Mouse (Mus musculus) MN1 (cell line): Measurements from ENCODE around the gene Mast2.

ENCODE experiments used
- DNase-seq: peaks from one replicate; pipeline ENCODE4 v3.0.0-alpha.2; 2016; ENCODE audit warnings: low spot score

Gene Mast2

GRCm38 (mm10) chr4:116406668-116407067 lies 57.3 kb downstream of the Mast2 start:
- DNase-seq: no peak

GRCm38 (mm10) chr4:116405955-116406351 lies 58.0 kb downstream of the Mast2 start:
- no peak for DNase-seq

- no peak for DNase-seq
These were observed 58.6 kb downstream of the Mast2 start for GRCm38 (mm10) chr4:116405276-116405954.

- no peak for DNase-seq
These were observed 60.1 kb downstream of the Mast2 start for GRCm38 (mm10) chr4:116403884-116404283.

- no peak for DNase-seq
These were observed 61.3 kb downstream of the Mast2 start for GRCm38 (mm10) chr4:116402708-116403107.

- DNase-seq: no peak
These were observed 65.9 kb downstream of the Mast2 start for GRCm38 (mm10) chr4:116398051-116398450.

- no peak for DNase-seq
These were observed 85.9 kb downstream of the Mast2 start for GRCm38 (mm10) chr4:116377973-116378667.

- peak; percentile 23 for DNase-seq
These were observed 92.3 kb downstream of the Mast2 start for GRCm38 (mm10) chr4:116371676-116372075.

- no peak for DNase-seq
These were observed 105.9 kb downstream of the Mast2 start for GRCm38 (mm10) chr4:116358099-116358498.

GRCm38 (mm10) chr4:116352919-116353318 lies 111.1 kb downstream of the Mast2 start:
- no peak for DNase-seq

GRCm38 (mm10) chr4:116352496-116352895 lies 111.5 kb downstream of the Mast2 start:
- no peak for DNase-seq

- DNase-seq: peak; percentile 50
These were observed 121.9 kb downstream of the Mast2 start for GRCm38 (mm10) chr4:116342119-116342518.

GRCm38 (mm10) chr4:116336294-116336693 lies 127.7 kb downstream of the Mast2 start:
- no peak for DNase-seq

GRCm38 (mm10) chr4:116329256-116329655 lies 134.7 kb downstream of the Mast2 start:
- DNase-seq: no peak

GRCm38 (mm10) chr4:116322127-116322526 lies 141.9 kb downstream of the Mast2 start:
- no peak for DNase-seq

GRCm38 (mm10) chr4:116317575-116317974 lies 146.4 kb downstream of the Mast2 start:
- DNase-seq: no peak

GRCm38 (mm10) chr4:116304551-116304950 lies 159.4 kb downstream of the Mast2 start:
- no peak for DNase-seq

- peak; percentile 23 for DNase-seq
These were observed 163.1 kb downstream of the Mast2 start for GRCm38 (mm10) chr4:116300878-116301355.

- no peak for DNase-seq
These were observed 170.7 kb downstream of the Mast2 start for GRCm38 (mm10) chr4:116293296-116293695.

- no peak for DNase-seq
These were observed 172.4 kb downstream of the Mast2 start for GRCm38 (mm10) chr4:116291561-116291960.

- DNase-seq: no peak
These were observed 181.8 kb downstream of the Mast2 start for GRCm38 (mm10) chr4:116282211-116282610.

GRCm38 (mm10) chr4:116268220-116268619 lies 195.8 kb downstream of the Mast2 start:
- no peak for DNase-seq
